Mouse (Mus musculus) megakaryocyte, adult 5-6 weeks (primary cell): Measurements from ENCODE around the gene Tas2r119. TPM values are rescaled to one million over a fixed set of nuclear protein-coding genes. Genes with fewer than 3 reads are reported as not detected.

Source experiments
- ATAC-seq: 2 replicates; pipeline ENCODE4 v1.8.0; 2016; ENCODE audit warnings: mild to moderate bottlenecking, inconsistent platforms; ENCODE audit not compliant: poor library complexity, severe bottlenecking
- total RNA-seq, 2 experiments: library from RNA; stranded (forward) in 1 of 2; stranded (reverse) in 1 of 2; fragments of 153-499, 151-499 nt in 1 of 2; fragments of 221-1000, 200-1000 nt in 1 of 2; gene quantifications; 2 replicates each; pipeline versions ENCODE4 v1.2.3 to v1.2.4; 2015 to 2017

Tas2r119 gene
- total RNA-seq, 2 experiments from 2014 or later: not detected

DNA sequence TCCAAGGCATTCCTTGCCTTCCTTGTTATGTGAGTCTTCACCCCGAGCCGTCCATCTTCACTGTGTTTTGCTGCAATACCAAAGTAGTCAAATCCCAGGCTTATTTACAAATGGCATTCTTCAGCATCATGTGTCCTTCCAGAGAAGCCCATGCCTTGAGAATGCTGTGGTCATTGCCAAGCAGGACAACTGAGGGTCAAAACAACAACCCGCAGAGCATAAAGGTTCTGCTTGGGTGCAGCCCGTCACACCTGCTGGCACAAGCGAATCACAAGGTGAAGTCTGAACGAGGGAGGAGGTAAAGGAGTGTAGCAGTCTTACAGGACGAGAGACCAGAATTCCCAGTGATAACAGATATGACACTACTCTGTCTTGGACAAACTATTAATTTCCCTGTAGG is 45.9 kb downstream of the Tas2r119 start:
- ATAC-seq: no peak

DNA sequence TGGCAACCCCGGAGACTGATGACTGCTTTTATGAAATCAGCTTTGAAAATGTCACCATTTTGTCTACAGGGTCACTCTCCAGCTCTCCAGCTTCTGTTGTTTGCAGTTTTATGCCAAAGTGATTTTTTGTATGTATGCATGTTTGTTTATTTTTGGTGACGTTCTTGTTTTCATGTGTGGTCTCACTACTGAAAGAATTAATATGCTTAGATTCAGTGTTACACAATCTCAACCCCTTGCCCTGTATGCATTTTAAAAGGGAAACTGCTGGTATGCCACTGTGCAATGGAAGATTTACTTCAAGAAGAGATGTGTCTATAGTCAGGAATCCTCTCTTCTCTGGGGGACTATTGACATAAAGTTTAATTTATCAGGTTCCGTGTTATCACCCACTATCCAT is 48.3 kb downstream of the Tas2r119 start:
- no peak for ATAC-seq

DNA sequence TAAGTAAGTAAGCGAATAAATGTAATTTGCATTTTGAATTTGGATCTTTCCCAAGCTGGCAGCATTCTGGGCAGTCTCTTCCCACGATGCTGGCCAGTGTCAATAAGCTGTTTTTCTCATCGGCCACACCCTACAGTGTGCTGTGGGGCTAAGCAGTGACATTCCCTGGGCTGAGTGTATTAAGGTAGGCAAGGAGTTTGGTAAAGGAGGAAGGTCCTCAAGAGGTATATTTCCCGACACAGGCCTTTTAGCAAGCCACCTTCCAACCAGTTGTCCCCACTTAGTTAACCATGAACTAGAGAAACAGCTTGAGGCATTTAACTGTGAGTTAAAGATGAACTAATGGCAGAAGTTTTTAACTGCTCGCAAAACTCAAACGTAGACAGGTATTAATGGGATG is 49.3 kb downstream of the Tas2r119 start:
- no peak for ATAC-seq

DNA sequence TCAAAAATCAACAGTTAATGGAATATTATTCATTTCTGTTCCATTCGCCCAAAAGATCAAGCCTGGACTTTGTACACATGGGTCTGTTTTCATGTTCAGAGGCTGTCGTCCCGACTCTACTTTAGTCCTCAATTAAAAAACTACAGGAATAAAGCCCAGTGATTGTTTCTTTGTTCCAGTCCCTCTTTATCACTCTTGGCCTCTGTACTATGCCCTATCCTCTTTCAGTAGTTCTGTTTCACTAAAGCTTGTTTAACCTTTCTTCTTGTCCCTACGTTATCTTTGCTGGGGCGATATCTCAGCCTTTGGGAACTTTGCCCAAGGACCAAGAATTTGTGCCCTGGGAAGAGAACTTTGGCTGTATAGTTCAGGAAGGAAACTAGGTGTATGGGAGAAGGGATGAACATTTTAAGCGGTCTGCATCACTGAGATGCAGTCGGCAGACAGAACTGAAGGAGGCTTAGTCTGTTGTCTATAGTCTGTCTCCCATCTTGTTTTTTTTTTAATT is 49.9 kb downstream of the Tas2r119 start:
- ATAC-seq: no peak

Other genes with a start within 250 kb of the Tas2r119 start
- 0.02 and 0.04 TPM in 2 replicates for gene Sema5a, start 67.5 kb downstream of the Tas2r119 start, total RNA-seq (2015)
- 0.07 and 0.12 TPM in 2 replicates for gene Sema5a, start 67.5 kb downstream of the Tas2r119 start, total RNA-seq (2017)